Mouse (Mus musculus): ENCODE measurements around the gene Tmed10. TPM values are rescaled to one million over a fixed set of nuclear protein-coding genes. Genes with fewer than 3 reads are reported as not detected.
A peak's percentile ranks its signal among the peaks of the same experiment; 100 is the strongest.

The Tmed10 gene
- 276 and 295 TPM in 2 replicates for polyA plus RNA-seq (2014; fragmentation: Nextera tagmentation; extraction: Ambion mirVana)

GRCm38 (mm10) chr12:85374561-85375272, at the start of gene Tmed10:
Tmed10 (minus strand) TSS chr12:85374847.
- Histone ChIP-seq H3K4me3 (ENCODE audit: low read depth, low read length) (peak within 1 kb of the TSS; percentile 92), H3K36me3 (ENCODE audit: control insufficient read depth, insufficient read depth, low read length) (no peaks in the 10 kb centered on the region), H3K27ac (replicated peaks; ENCODE audit: low read depth, low read length) (peak within 1 kb of the TSS; percentile 70), H3K27me3 (ENCODE audit: control insufficient read depth, insufficient read depth, low read length) (no peaks in the 10 kb centered on the region), H3K4me2 (ENCODE audit: low read depth, severe bottlenecking) (peak within 1 kb of the TSS; percentile 68), H3K9ac (ENCODE audit: low read length) (peak within 1 kb of the TSS; percentile 93), H3K9me3 (ENCODE audit: control insufficient read depth, low read length) (no peaks in the 10 kb centered on the region), H3K4me1 (ENCODE audit: control insufficient read depth, insufficient read depth, low read length) (0 out of 2 replicates have a peak, but pooled peaks cover 3% of the 10 kb centered on the region)
- DNase-seq (ENCODE audit: low spot score) (peak; percentile 89), ATAC-seq (ENCODE audit: insufficient number of reproducible peaks, low FRiP score, low TSS enrichment, low read depth) (peak; percentile 92)
- under 1% methylated on average over 37 of the region's 37 CpGs for WGBS

GRCm38 (mm10) chr12:85423236-85423635, 48.6 kb upstream of the Tmed10 start:
- H3K4me3 ChIP-seq (ENCODE audit: low read depth, low read length) = no peak overlapping the region

GRCm38 (mm10) chr12:85422536-85422935, 47.9 kb upstream of the Tmed10 start:
- no peak overlapping the region for H3K4me2 ChIP-seq (ENCODE audit: low read depth, severe bottlenecking)
- 84% methylated on average over 8 of the region's 8 CpGs for WGBS
- no peak overlapping the region for H3K9ac ChIP-seq (ENCODE audit: low read length)

More at GRCm38 (mm10) chr12:85423236-85423635, 48.6 kb upstream of the Tmed10 start:
- 0 out of 2 replicates have a peak, but pooled peaks cover 3% of the 10 kb centered on the region for H3K4me1 ChIP-seq (ENCODE audit: control insufficient read depth, insufficient read depth, low read length)
- H3K36me3 ChIP-seq (ENCODE audit: control insufficient read depth, insufficient read depth, low read length) = no peaks in the 10 kb centered on the region
- 84% methylated on average over 11 of the region's 11 CpGs for WGBS
- H3K9me3 ChIP-seq (ENCODE audit: control insufficient read depth, low read length) = no peaks in the 10 kb centered on the region
- H3K27ac ChIP-seq (replicated peaks; ENCODE audit: low read depth, low read length) = no peak overlapping the region
- no peak for DNase-seq (ENCODE audit: low spot score)
- no peaks in the 10 kb centered on the region for H3K27me3 ChIP-seq (ENCODE audit: control insufficient read depth, insufficient read depth, low read length)
- H3K4me2 ChIP-seq (ENCODE audit: low read depth, severe bottlenecking) = no peak overlapping the region
- ATAC-seq (ENCODE audit: insufficient number of reproducible peaks, low FRiP score, low TSS enrichment, low read depth) = no peak
- no peak overlapping the region for H3K9ac ChIP-seq (ENCODE audit: low read length)

GRCm38 (mm10) chr12:85420945-85421344, 46.3 kb upstream of the Tmed10 start:
- Histone ChIP-seq H3K4me1 (ENCODE audit: control insufficient read depth, insufficient read depth, low read length) (no peaks in the 10 kb centered on the region), H3K36me3 (ENCODE audit: control insufficient read depth, insufficient read depth, low read length) (no peaks in the 10 kb centered on the region), H3K9ac (ENCODE audit: low read length) (no peak overlapping the region), H3K27me3 (ENCODE audit: control insufficient read depth, insufficient read depth, low read length) (no peaks in the 10 kb centered on the region), H3K4me3 (ENCODE audit: low read depth, low read length) (no peak overlapping the region), H3K27ac (replicated peaks; ENCODE audit: low read depth, low read length) (no peak overlapping the region), H3K9me3 (ENCODE audit: control insufficient read depth, low read length) (no peaks in the 10 kb centered on the region), H3K4me2 (ENCODE audit: low read depth, severe bottlenecking) (no peak overlapping the region)
- WGBS = 70% methylated on average over 9 of the region's 9 CpGs
- ATAC-seq (ENCODE audit: insufficient number of reproducible peaks, low FRiP score, low TSS enrichment, low read depth) = no peak
- no peak for DNase-seq (ENCODE audit: low spot score)

More at GRCm38 (mm10) chr12:85422536-85422935, 47.9 kb upstream of the Tmed10 start:
- 0 out of 2 replicates have a peak, but pooled peaks cover 3% of the 10 kb centered on the region for H3K4me1 ChIP-seq (ENCODE audit: control insufficient read depth, insufficient read depth, low read length)
- no peaks in the 10 kb centered on the region for H3K9me3 ChIP-seq (ENCODE audit: control insufficient read depth, low read length)
- ATAC-seq (ENCODE audit: insufficient number of reproducible peaks, low FRiP score, low TSS enrichment, low read depth) (no peak), DNase-seq (ENCODE audit: low spot score) (no peak)
- no peak overlapping the region for H3K27ac ChIP-seq (replicated peaks; ENCODE audit: low read depth, low read length)
- no peaks in the 10 kb centered on the region for H3K36me3 ChIP-seq (ENCODE audit: control insufficient read depth, insufficient read depth, low read length)
- no peak overlapping the region for H3K4me3 ChIP-seq (ENCODE audit: low read depth, low read length)
- H3K27me3 ChIP-seq (ENCODE audit: control insufficient read depth, insufficient read depth, low read length) = no peaks in the 10 kb centered on the region

DNA sequence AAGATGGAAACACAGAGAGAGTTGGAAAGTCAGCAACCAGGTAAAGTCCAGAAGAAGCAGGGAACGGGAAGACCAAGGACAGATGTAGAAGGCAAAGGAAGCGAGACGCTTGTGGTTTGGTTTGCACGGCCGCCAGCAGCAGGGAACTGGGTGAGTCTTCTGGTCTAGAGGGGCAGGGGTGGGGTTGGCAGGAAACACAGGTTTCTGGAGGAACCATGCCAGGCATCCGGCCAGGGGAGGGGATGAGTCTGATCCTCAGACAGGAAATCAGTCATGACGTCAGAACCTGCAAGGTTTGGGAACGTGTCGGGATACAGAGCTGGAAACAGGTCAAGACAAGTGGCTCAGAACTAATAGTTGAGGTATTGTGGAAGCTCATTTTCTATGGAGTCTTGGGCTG, 43.2 kb upstream of the Tmed10 start:
- Histone ChIP-seq H3K4me3 (ENCODE audit: low read depth, low read length) (no peak overlapping the region), H3K4me2 (ENCODE audit: low read depth, severe bottlenecking) (no peak overlapping the region)
- ATAC-seq (ENCODE audit: insufficient number of reproducible peaks, low FRiP score, low TSS enrichment, low read depth) = no peak

DNA sequence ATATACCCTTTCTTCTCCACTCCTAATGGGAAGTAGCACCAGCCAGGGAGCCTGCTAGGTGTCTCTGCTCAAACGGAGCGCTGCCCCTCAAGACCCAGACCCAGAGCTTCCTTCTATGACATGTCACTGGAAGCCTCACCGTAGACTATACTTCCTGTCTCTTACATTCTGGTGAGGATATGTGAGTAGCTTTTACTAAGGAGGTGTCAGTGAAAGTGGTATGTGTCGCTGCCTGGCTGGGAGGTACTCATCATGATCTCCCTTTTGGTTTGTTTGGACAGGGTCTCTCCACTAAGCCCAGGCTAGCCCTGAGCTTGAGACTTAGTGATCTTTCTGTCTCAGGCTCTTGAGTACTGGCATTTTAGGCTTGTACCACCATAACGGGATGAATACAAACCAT, 41.7 kb upstream of the Tmed10 start:
- WGBS = 90% methylated on average over 5 of the region's 5 CpGs

More for the DNA sequence above, 43.2 kb upstream of the Tmed10 start:
- H3K27ac ChIP-seq (replicated peaks; ENCODE audit: low read depth, low read length) = no peak overlapping the region
- H3K4me1 ChIP-seq (ENCODE audit: control insufficient read depth, insufficient read depth, low read length) = no peaks in the 10 kb centered on the region
- no peak overlapping the region for H3K9ac ChIP-seq (ENCODE audit: low read length)
- H3K9me3 ChIP-seq (ENCODE audit: control insufficient read depth, low read length) = no peaks in the 10 kb centered on the region; the same call in 1 of the 2 replicates
- DNase-seq (ENCODE audit: low spot score) = no peak
- WGBS = 86% methylated on average over 9 of the region's 9 CpGs
- no peaks in the 10 kb centered on the region for H3K36me3 ChIP-seq (ENCODE audit: control insufficient read depth, insufficient read depth, low read length)
- no peaks in the 10 kb centered on the region for H3K27me3 ChIP-seq (ENCODE audit: control insufficient read depth, insufficient read depth, low read length)

GRCm38 (mm10) chr12:85415876-85416275, 41.2 kb upstream of the Tmed10 start:
- 77% methylated on average over 3 of the region's 3 CpGs for WGBS
- Histone ChIP-seq H3K27ac (replicated peaks; ENCODE audit: low read depth, low read length) (no peak overlapping the region), H3K36me3 (ENCODE audit: control insufficient read depth, insufficient read depth, low read length) (no peaks in the 10 kb centered on the region), H3K27me3 (ENCODE audit: control insufficient read depth, insufficient read depth, low read length) (no peaks in the 10 kb centered on the region), H3K9ac (ENCODE audit: low read length) (no peak overlapping the region), H3K4me3 (ENCODE audit: low read depth, low read length) (no peak overlapping the region), H3K4me2 (ENCODE audit: low read depth, severe bottlenecking) (no peak overlapping the region), H3K9me3 (ENCODE audit: control insufficient read depth, low read length) (peaks cover 4% of the 10 kb centered on the region; the same call in 1 of the 2 replicates), H3K4me1 (ENCODE audit: control insufficient read depth, insufficient read depth, low read length) (no peaks in the 10 kb centered on the region)
- DNase-seq (ENCODE audit: low spot score) = no peak
- ATAC-seq (ENCODE audit: insufficient number of reproducible peaks, low FRiP score, low TSS enrichment, low read depth) = no peak

More for the DNA sequence above, 41.7 kb upstream of the Tmed10 start:
- Histone ChIP-seq H3K27ac (replicated peaks; ENCODE audit: low read depth, low read length) (no peak overlapping the region), H3K4me1 (ENCODE audit: control insufficient read depth, insufficient read depth, low read length) (no peaks in the 10 kb centered on the region), H3K9ac (ENCODE audit: low read length) (no peak overlapping the region), H3K9me3 (ENCODE audit: control insufficient read depth, low read length) (peaks cover 4% of the 10 kb centered on the region; the same call in 1 of the 2 replicates), H3K4me2 (ENCODE audit: low read depth, severe bottlenecking) (no peak overlapping the region), H3K27me3 (ENCODE audit: control insufficient read depth, insufficient read depth, low read length) (no peaks in the 10 kb centered on the region), H3K4me3 (ENCODE audit: low read depth, low read length) (no peak overlapping the region), H3K36me3 (ENCODE audit: control insufficient read depth, insufficient read depth, low read length) (no peaks in the 10 kb centered on the region)
- ATAC-seq (ENCODE audit: insufficient number of reproducible peaks, low FRiP score, low TSS enrichment, low read depth) = no peak
- no peak for DNase-seq (ENCODE audit: low spot score)

GRCm38 (mm10) chr12:85411136-85411535, 36.5 kb upstream of the Tmed10 start:
- no peaks in the 10 kb centered on the region for H3K4me1 ChIP-seq (ENCODE audit: control insufficient read depth, insufficient read depth, low read length)
- 74% methylated on average over 2 of the region's 2 CpGs for WGBS
- no peaks in the 10 kb centered on the region for H3K27me3 ChIP-seq (ENCODE audit: control insufficient read depth, insufficient read depth, low read length)
- no peak overlapping the region for H3K27ac ChIP-seq (replicated peaks; ENCODE audit: low read depth, low read length)
- H3K9ac ChIP-seq (ENCODE audit: low read length) = no peak overlapping the region
- H3K4me2 ChIP-seq (ENCODE audit: low read depth, severe bottlenecking) = no peak overlapping the region
- no peak for ATAC-seq (ENCODE audit: insufficient number of reproducible peaks, low FRiP score, low TSS enrichment, low read depth)
- DNase-seq (ENCODE audit: low spot score) = no peak
- no peak overlapping the region for H3K4me3 ChIP-seq (ENCODE audit: low read depth, low read length)
- H3K9me3 ChIP-seq (ENCODE audit: control insufficient read depth, low read length) = peaks cover 4% of the 10 kb centered on the region; the same call in 1 of the 2 replicates
- H3K36me3 ChIP-seq (ENCODE audit: control insufficient read depth, insufficient read depth, low read length) = no peaks in the 10 kb centered on the region

All from limb, embryonic 11.5 days (tissue).